Mouse (Mus musculus) heart, embryonic 14.5 days (tissue): Measurements from ENCODE around the gene Hlcs. TPM values are rescaled to one million over a fixed set of nuclear protein-coding genes. Genes with fewer than 3 reads are reported as not detected.

ENCODE experiments used
- ATAC-seq: fragments of 200-750 bp; cut with Nextera tagmentation; 2 replicates; pipeline ENCODE4 v1.8.0; 2017; ENCODE audit warnings: low read depth, moderate TSS enrichment; ENCODE audit not compliant: insufficient number of reproducible peaks, insufficient read depth, low FRiP score
- H3K27ac ChIP-seq, 2 experiments: fragments of 200-500 bp in 1 of 2; fragments of 300-500 bp in 1 of 2; sonication (generic) in 1 of 2; replicated peaks in 1 of 2; 2 replicates each; pipeline ENCODE4 v1.5.1; 2012 to 2014; ENCODE audit warnings: low read depth in 2 of 2, low read length in 2 of 2, control low read depth in 1 of 2, mild to moderate bottlenecking in 1 of 2, mixed read lengths in 1 of 2; ENCODE audit not compliant: control insufficient read depth in 1 of 2, insufficient read depth in 1 of 2
- H3K27me3 ChIP-seq: fragments of 300-500 bp; sonication (generic); 2 replicates; pipeline ENCODE4 v1.6.1; 2014; ENCODE audit warnings: mild to moderate bottlenecking, low read length, control low read depth; ENCODE audit not compliant: control insufficient read depth, insufficient read depth
- H3K36me3 ChIP-seq: fragments of 300-500 bp; sonication (generic); 2 replicates; pipeline ENCODE4 v1.6.1; 2014; ENCODE audit warnings: mild to moderate bottlenecking, control low read depth, low read length, mixed read lengths; ENCODE audit not compliant: control insufficient read depth, insufficient read depth
- H3K4me1 ChIP-seq, 2 experiments: fragments of 200-500 bp in 1 of 2; fragments of 300-500 bp in 1 of 2; sonication (generic) in 1 of 2; 2 replicates each; pipeline ENCODE4 v1.6.1; 2012 to 2014; ENCODE audit warnings: low read length in 2 of 2, control low read depth in 1 of 2, mixed read lengths in 1 of 2; ENCODE audit not compliant: control insufficient read depth in 2 of 2, insufficient read depth in 2 of 2
- H3K4me2 ChIP-seq: fragments of 300-500 bp; sonication (generic); 2 replicates; pipeline ENCODE4 v1.6.1; 2014; ENCODE audit warnings: mild to moderate bottlenecking, low read length
- H3K4me3 ChIP-seq, 2 experiments: fragments of 200-500 bp in 1 of 2; fragments of 300-500 bp in 1 of 2; sonication (generic) in 1 of 2; 2 replicates each; pipeline ENCODE4 v1.5.1; 2012 to 2014; ENCODE audit warnings: low read length in 2 of 2, mild to moderate bottlenecking in 2 of 2, control low read depth in 1 of 2, low read depth in 1 of 2, moderate library complexity in 1 of 2; ENCODE audit not compliant: control insufficient read depth in 1 of 2, insufficient read depth in 1 of 2
- H3K9ac ChIP-seq: fragments of 300-500 bp; sonication (generic); 2 replicates; pipeline ENCODE4 v1.6.1; 2014; ENCODE audit warnings: mild to moderate bottlenecking, low read length
- H3K9me3 ChIP-seq: fragments of 300-500 bp; sonication (generic); 2 replicates; pipeline ENCODE4 v1.6.1; 2016; ENCODE audit warnings: low read length, control low read depth; ENCODE audit not compliant: control insufficient read depth
- WGBS: fragments of 180-500 bp; shearing (Covaris S2); extraction: QIAGEN DNeasy Blood & Tissue Kit; methylation state at CpG from one replicate; pipeline ENCODE4 v1.1.7; 2014; 5-methylcytosine and 5-hydroxymethylcytosine counted together
- polyA plus RNA-seq: library from polyadenylated mRNA; unstranded; fragments of >200 nt; fragmentation: Nextera tagmentation; extraction: Ambion mirVana; gene quantifications from 2 replicates; pipeline ENCODE4 v1.2.1, GENCODE M21; 2014

The Hlcs gene
- polyA plus RNA-seq, 1 experiment from 2014 or later, result 8.1 TPM

- H3K4me3 ChIP-seq, result no peak overlapping the region
- whole genome bisulfite sequencing, result 6% methylated on average over 16 of the region's 16 CpGs
- H3K4me2 ChIP-seq, result 0 out of 2 replicates have a peak overlapping the region, but pooled peaks have one; percentile 9
- no peak overlapping the region for H3K9ac ChIP-seq
- no peaks in the 10 kb centered on the region for H3K36me3 ChIP-seq
- peaks cover 16 to 19% of the 10 kb centered on the region in 2 experiments; a peak in 3 of 4 replicates for H3K4me1 ChIP-seq
- peak; percentile 73 for ATAC-seq
- H3K27ac ChIP-seq, result no peak overlapping the region
- no peaks in the 10 kb centered on the region for H3K9me3 ChIP-seq
- H3K27me3 ChIP-seq, result peaks cover 22% of the 10 kb centered on the region
These were observed 127.9 kb downstream of the Hlcs start for GRCm38 (mm10) chr16:94185430-94185829.

- Histone ChIP-seq H3K27me3 (peaks cover 30% of the 10 kb centered on the region), H3K9ac (no peak overlapping the region)
- WGBS, result 54% methylated on average over 12 of the region's 12 CpGs
These were observed 133.1 kb downstream of the Hlcs start for GRCm38 (mm10) chr16:94180122-94180870.

GRCm38 (mm10) chr16:94179341-94180121, 133.8 kb downstream of the Hlcs start:
- Histone ChIP-seq H3K9me3 (no peaks in the 10 kb centered on the region), H3K27me3 (peaks cover 30% of the 10 kb centered on the region), H3K4me3 (no peak overlapping the region), H3K4me2 (no peak overlapping the region), H3K9ac (no peak overlapping the region), H3K4me1 (0 out of 4 replicates have a peak, but pooled peaks cover 2 to 5% of the 10 kb centered on the region in 2 experiments), H3K36me3 (no peaks in the 10 kb centered on the region), H3K27ac (no peak overlapping the region)
- WGBS, result 38% methylated on average over 25 of the region's 25 CpGs
- no peak for ATAC-seq

More at GRCm38 (mm10) chr16:94180122-94180870, 133.1 kb downstream of the Hlcs start:
- no peak for ATAC-seq
- Histone ChIP-seq H3K27ac (no peak overlapping the region), H3K4me1 (peaks cover 4 to 6% of the 10 kb centered on the region in 2 experiments; a peak in 3 of 4 replicates), H3K4me3 (no peak overlapping the region), H3K4me2 (no peak overlapping the region), H3K36me3 (no peaks in the 10 kb centered on the region), H3K9me3 (no peaks in the 10 kb centered on the region)

- Histone ChIP-seq H3K4me1 (0 out of 4 replicates have a peak, but pooled peaks cover 2 to 5% of the 10 kb centered on the region in 2 experiments), H3K4me2 (no peak overlapping the region), H3K27ac (no peak overlapping the region), H3K4me3 (no peak overlapping the region), H3K27me3 (peaks cover 30% of the 10 kb centered on the region), H3K9ac (no peak overlapping the region), H3K9me3 (no peaks in the 10 kb centered on the region), H3K36me3 (no peaks in the 10 kb centered on the region)
- WGBS, result 70% methylated on average over 16 of the region's 16 CpGs
- no peak for ATAC-seq
These were observed 134.7 kb downstream of the Hlcs start for GRCm38 (mm10) chr16:94178441-94179220.

GRCm38 (mm10) chr16:94176997-94177857, 136.1 kb downstream of the Hlcs start:
- H3K4me2 ChIP-seq, result no peak overlapping the region
- 80% methylated on average over 21 of the region's 21 CpGs for WGBS
- ATAC-seq, result no peak
- no peak overlapping the region for H3K9ac ChIP-seq
- H3K4me3 ChIP-seq, result no peak overlapping the region
- H3K27ac ChIP-seq, result no peak overlapping the region
- H3K27me3 ChIP-seq, result peaks cover 28% of the 10 kb centered on the region
- 0 out of 4 replicates have a peak, but pooled peaks cover 0 to 5% of the 10 kb centered on the region in 2 experiments for H3K4me1 ChIP-seq
- H3K36me3 ChIP-seq, result no peaks in the 10 kb centered on the region
- no peaks in the 10 kb centered on the region for H3K9me3 ChIP-seq

GRCm38 (mm10) chr16:94175366-94175986, 137.9 kb downstream of the Hlcs start:
- H3K36me3 ChIP-seq, result no peaks in the 10 kb centered on the region
- no peak overlapping the region for H3K4me2 ChIP-seq
- no peak overlapping the region for H3K9ac ChIP-seq
- no peaks in the 10 kb centered on the region for H3K9me3 ChIP-seq
- H3K27ac ChIP-seq, result no peak overlapping the region
- H3K27me3 ChIP-seq, result peaks cover 16% of the 10 kb centered on the region
- 0 out of 4 replicates have a peak, but pooled peaks cover 0 to 5% of the 10 kb centered on the region in 2 experiments for H3K4me1 ChIP-seq
- ATAC-seq, result no peak
- H3K4me3 ChIP-seq, result no peak overlapping the region
- WGBS, result 88% methylated on average over 7 of the region's 7 CpGs
